In the genomic region with DNA sequence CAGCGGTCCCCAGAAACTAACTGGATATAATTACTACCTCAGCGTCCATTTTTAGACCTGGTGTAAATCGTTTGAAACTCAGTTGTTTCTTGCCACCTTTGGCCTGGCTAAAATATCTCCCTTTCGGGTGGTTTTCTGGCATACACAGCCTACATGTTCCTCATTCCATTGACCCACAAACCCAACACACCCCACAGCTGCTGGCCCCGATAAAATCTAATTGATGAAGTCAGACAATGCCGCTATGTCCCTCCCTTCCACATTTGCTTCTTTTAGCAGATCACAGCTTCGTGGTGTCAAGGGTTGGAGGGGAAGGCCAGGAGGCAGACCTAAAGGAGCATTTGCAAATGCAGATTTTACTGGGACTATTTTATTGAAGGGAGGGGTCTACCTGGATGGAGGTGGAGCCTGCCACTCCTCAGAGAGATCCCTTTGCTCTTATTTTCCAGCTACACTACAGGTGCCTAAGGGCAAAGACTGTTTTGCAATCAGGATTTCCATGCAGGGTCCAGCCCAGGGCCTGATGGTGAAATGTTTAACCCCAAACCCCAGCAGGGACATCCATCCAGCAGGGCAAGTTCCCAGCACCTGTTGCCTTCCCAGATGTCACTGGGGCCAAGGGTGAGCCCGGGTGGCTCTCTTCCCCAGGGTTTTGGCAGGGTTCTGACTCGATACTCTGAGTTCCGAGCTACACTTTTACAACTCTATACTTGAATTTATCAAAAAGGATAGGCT, we compare ENCODE assay signal across 9 mouse cellular contexts. TPM values are rescaled to one million over a fixed set of nuclear protein-coding genes. Genes with fewer than 3 reads are reported as not detected.
DNase-seq lines count a peak whose midpoint lies in the region; ATAC-seq and TF ChIP-seq lines count a peak whose summit lies in the region.
"Had no signal": no experiment of that assay in that cellular context is flagged by ENCODE, and none has a peak within 500 bp of the region (broad histone marks: within the 10 kb centered on the region; RNA-seq: fewer than 3 reads in every experiment).

No protein-coding gene starts in this region.

- H3K4me3 ChIP-seq in layer of hippocampus, adult 2 months, result peak overlapping the region; percentile 49
- peak overlapping the region; percentile 31; the same call in 1 of the 2 replicates for H3K4me3 ChIP-seq in forebrain, embryonic 13.5 days
- peak overlapping the region; percentile 41; the same call in 1 of the 2 replicates for H3K4me3 ChIP-seq in intestine, embryonic 16.5 days (ENCODE audit: low read length)

- no peak for ATAC-seq in forebrain, embryonic 13.5 days
- no peak for ATAC-seq in intestine, embryonic 16.5 days

- H3K9ac ChIP-seq in forebrain, embryonic 13.5 days, result no peak overlapping the region
- peak overlapping the region; percentile 50; the same call in 1 of the 2 replicates for H3K9ac ChIP-seq in intestine, embryonic 16.5 days (ENCODE audit: low read depth, low read length)

- 63% methylated on average over 10 of the region's 10 CpGs for WGBS in forebrain, embryonic 13.5 days
- 59% methylated on average over 10 of the region's 10 CpGs for WGBS in intestine, embryonic 16.5 days

- H3K4me1 ChIP-seq in forebrain, embryonic 13.5 days, result peaks cover 25% of the 10 kb centered on the region
- peaks cover 18% of the 10 kb centered on the region for H3K4me1 ChIP-seq in intestine, embryonic 16.5 days (ENCODE audit: control insufficient read depth, insufficient read depth, low read length)

- H3K9me3 ChIP-seq in forebrain, embryonic 13.5 days (replicated peaks), result no peaks in the 10 kb centered on the region
- no peaks in the 10 kb centered on the region for H3K9me3 ChIP-seq in intestine, embryonic 16.5 days (ENCODE audit: control insufficient read depth, low read length)

- no peak overlapping the region; the same call in 1 of the 2 replicates for H3K27ac ChIP-seq in layer of hippocampus, adult 2 months
- no peak overlapping the region for H3K27ac ChIP-seq in forebrain, embryonic 13.5 days
- H3K27ac ChIP-seq in intestine, embryonic 16.5 days (ENCODE audit: low read length), result no peak overlapping the region

- peak overlapping the region; percentile 63 for H3K4me2 ChIP-seq in forebrain, embryonic 13.5 days
- peak overlapping the region; percentile 72 for H3K4me2 ChIP-seq in intestine, embryonic 16.5 days (ENCODE audit: low read depth, low read length)

- H3K27me3 ChIP-seq in forebrain, embryonic 13.5 days, result peaks cover 13% of the 10 kb centered on the region; the same call in 1 of the 2 replicates
- peaks cover 5% of the 10 kb centered on the region for H3K27me3 ChIP-seq in intestine, embryonic 16.5 days (replicated peaks; ENCODE audit: control insufficient read depth, insufficient read depth, low read length)

- H3K36me3 ChIP-seq in forebrain, embryonic 13.5 days (ENCODE audit: poor library complexity, severe bottlenecking), result no peaks in the 10 kb centered on the region
- H3K36me3 ChIP-seq in intestine, embryonic 16.5 days (ENCODE audit: control insufficient read depth, insufficient read depth, low read length), result no peaks in the 10 kb centered on the region

- DNase-seq in layer of hippocampus, adult 2 months (ENCODE audit: low spot score in 2 of 2), result no peak
- no peak for DNase-seq in layer of hippocampus, adult 8-10 months (ENCODE audit: low spot score in 2 of 2)
- DNase-seq in skeletal muscle tissue, adult 2 months (ENCODE audit: low read depth, low spot score), result peak; percentile 74
- DNase-seq in thymus, postnatal 4 days, result no peak
- DNase-seq in thymus, postnatal 36 days, result no peak
- no peak for DNase-seq in c-Kit-positive CD71-positive TER-119-positive erythroid progenitor cells, embryonic 14.5 days (ENCODE audit: low spot score)

- TF ChIP-seq CTCF in layer of hippocampus, adult 2 months (conservative IDR thresholded peaks at IDR 0.05), result no peak

RNA-seq across cellular contexts. Expression of a gene that starts 3.6 kb away (rescaled TPM):
- 10 to 100 TPM; 45.9 to 53.2 TPM for total RNA-seq in layer of hippocampus, adult 2 months (2021)
- 10 to 100 TPM; 49.5 to 64.5 (median 55.7) TPM for total RNA-seq in layer of hippocampus, adult 8-10 months (2022)
- polyA plus RNA-seq in forebrain, embryonic 13.5 days (2015; fragmentation: Nextera tagmentation; extraction: Ambion mirVana), result 24.7 and 27.6 TPM in 2 replicates
- 5.3 and 5.8 TPM in 2 replicates for polyA plus RNA-seq in intestine, embryonic 16.5 days (2015; fragmentation: Nextera tagmentation; extraction: Ambion mirVana)
- total RNA-seq: neutrophil, adult 5-6 weeks had no signal
